Mouse (Mus musculus) CH12.LX (cell line): ENCODE results near the gene Fyb.

Source experiments
- CHD2 ChIP-seq: IDR thresholded peaks from 2 replicates; pipeline ENCODE4 v1.6.1; 2011; ENCODE audit warnings: low read length, improper control_type of control experiment
- CTCF ChIP-seq, 2 experiments: IDR thresholded peaks in 1 of 2; conservative IDR thresholded peaks in 1 of 2; 2 replicates each; pipeline ENCODE4 v1.5.1; 2011 to 2012; ENCODE audit warnings: low read depth in 2 of 2, low read length in 2 of 2, improper control_type of control experiment in 1 of 2, inconsistent platforms in 1 of 2, mild to moderate bottlenecking in 1 of 2, moderate library complexity in 1 of 2
- E2F4 ChIP-seq: IDR thresholded peaks from 2 replicates; pipeline ENCODE4 v1.6.1; 2011; ENCODE audit warnings: low read depth, low read length, improper control_type of control experiment; ENCODE audit not compliant: insufficient replicate concordance
- EP300 ChIP-seq: IDR thresholded peaks from 2 replicates; pipeline ENCODE4 v1.6.1; 2011; ENCODE audit warnings: low read length, improper control_type of control experiment
- GABPA ChIP-seq: IDR thresholded peaks from 2 replicates; pipeline ENCODE4 v1.6.1; 2012; ENCODE audit warnings: low read depth, low read length, improper control_type of control experiment, inconsistent platforms; ENCODE audit not compliant: insufficient replicate concordance
- JUND ChIP-seq: conservative IDR thresholded peaks from 2 replicates; pipeline ENCODE4 v1.6.1; 2011; ENCODE audit warnings: low read depth, low read length, improper control_type of control experiment
- MAFK ChIP-seq: IDR thresholded peaks from 2 replicates; pipeline ENCODE4 v1.6.1; 2011; ENCODE audit warnings: low read length, improper control_type of control experiment; ENCODE audit not compliant: insufficient replicate concordance
- MAX ChIP-seq: IDR thresholded peaks from 2 replicates; pipeline ENCODE4 v1.6.1; 2011; ENCODE audit warnings: low read length, improper control_type of control experiment
- MAZ ChIP-seq: IDR thresholded peaks from 2 replicates; pipeline ENCODE4 v1.6.1; 2012; ENCODE audit warnings: low read depth, mild to moderate bottlenecking, inconsistent platforms, low read length, improper control_type of control experiment, moderate library complexity
- POLR2A ChIP-seq: IDR thresholded peaks from 2 replicates; pipeline ENCODE4 v1.6.1; 2011; ENCODE audit warnings: low read depth, mild to moderate bottlenecking, improper control_type of control experiment, low read length
- POLR2AphosphoS2 ChIP-seq: IDR thresholded peaks from 2 replicates; pipeline ENCODE4 v1.6.1; 2011; ENCODE audit warnings: low read depth, low read length, improper control_type of control experiment
- UBTF ChIP-seq: IDR thresholded peaks from 2 replicates; pipeline ENCODE4 v1.6.1; 2012; ENCODE audit warnings: low read depth, mild to moderate bottlenecking, inconsistent platforms, low read length, improper control_type of control experiment, moderate library complexity

DNA sequence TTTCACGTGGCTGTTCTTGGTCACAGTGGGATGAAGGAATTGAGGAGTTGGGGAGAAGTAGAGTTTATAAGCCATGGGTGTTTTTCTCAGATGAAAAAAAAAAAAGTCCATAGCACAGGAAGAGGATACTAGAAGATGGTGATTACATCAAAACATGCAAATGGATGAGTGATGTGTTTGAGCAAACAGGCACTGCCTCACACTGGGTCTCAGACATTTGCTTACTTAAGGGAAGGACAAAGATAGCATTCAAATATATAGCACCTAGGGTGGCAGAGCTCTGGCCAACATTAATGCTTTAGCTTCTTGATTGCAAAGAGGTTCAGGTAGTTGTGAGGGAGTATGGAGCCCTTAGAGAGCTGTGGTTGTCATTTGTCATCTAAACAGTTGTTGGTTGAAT lies 68.9 kb downstream of the Fyb start:
- TF ChIP-seq POLR2A (no peak), GABPA (no peak), MAZ (no peak), EP300 (no peak), CHD2 (no peak), CTCF (conservative IDR thresholded peaks at IDR 0.05 in 1 of 2, IDR thresholded peaks at IDR 0.05 in 1 of 2; ENCODE audit: low read depth in 2 of 2, low read length in 2 of 2) (no peak), POLR2AphosphoS2 (no peak), UBTF (no peak), MAFK (no peak), JUND (no peak), E2F4 (no peak), MAX (no peak)
